Mouse (Mus musculus) cortical plate, adult 2 months (tissue): ENCODE results near the gene Olfr1395. TPM values are rescaled to one million over a fixed set of nuclear protein-coding genes. Genes with fewer than 3 reads are reported as not detected.

Source experiments
- H3K27ac ChIP-seq: fragments of 200-500 bp; 2 replicates; pipeline ENCODE4 v1.5.1; 2012; ENCODE audit warnings: low read length, control low read depth, inconsistent platforms; ENCODE audit not compliant: insufficient read depth
- H3K4me1 ChIP-seq: fragments of 200-500 bp; 2 replicates; pipeline ENCODE4 v1.6.1; 2011; ENCODE audit warnings: low read length; ENCODE audit not compliant: control insufficient read depth, insufficient read depth
- H3K4me3 ChIP-seq: fragments of 200-500 bp; 2 replicates; pipeline ENCODE4 v1.5.1; 2011; ENCODE audit warnings: mild to moderate bottlenecking, low read length, control low read depth; ENCODE audit not compliant: insufficient read depth
- CTCF ChIP-seq: fragments of 200-500 bp; IDR thresholded peaks from 2 replicates; pipeline ENCODE4 v1.5.1; 2011; ENCODE audit warnings: mild to moderate bottlenecking, control low read depth, low read length; ENCODE audit not compliant: insufficient read depth; ENCODE audit errors: extremely low read depth
- POLR2A ChIP-seq: fragments of 200-500 bp; IDR thresholded peaks from 2 replicates; pipeline ENCODE4 v1.6.1; 2011; ENCODE audit warnings: mild to moderate bottlenecking, low read length, control low read depth; ENCODE audit not compliant: insufficient read depth; ENCODE audit errors: extremely low read depth
- polyA plus RNA-seq: library from polyadenylated mRNA; depleted of rRNA; stranded (reverse); fragments of >200 nt; gene quantifications from 2 replicates; pipeline ENCODE4 v1.2.3, GENCODE M21; 2012; rRNA removed

The Olfr1395 gene
- 0.04 TPM in 1 of 2 replicates, not detected in the other for polyA plus RNA-seq

GRCm38 (mm10) chr11:49141974-49142373 is at the start of gene Olfr1395:
Gene Olfr1395, plus strand, starts transcription at chr11:49142274.
- no peak within 1 kb of the TSS for H3K4me3 ChIP-seq
- no peak for TF ChIP-seq CTCF
- no peak for TF ChIP-seq POLR2A
- H3K27ac ChIP-seq = no peak within 1 kb of the TSS
- no peaks in the 10 kb centered on the region for H3K4me1 ChIP-seq

GRCm38 (mm10) chr11:49092786-49093185 is 49.3 kb upstream of the Olfr1395 start:
- Histone ChIP-seq H3K4me1 (no peaks in the 10 kb centered on the region), H3K27ac (no peak overlapping the region), H3K4me3 (no peak overlapping the region)
- TF ChIP-seq CTCF (no peak), POLR2A (no peak)

- Histone ChIP-seq H3K4me3 (no peak overlapping the region), H3K27ac (no peak overlapping the region), H3K4me1 (no peaks in the 10 kb centered on the region)
- TF ChIP-seq POLR2A (no peak), CTCF (no peak)
These were observed 48.0 kb upstream of the Olfr1395 start for GRCm38 (mm10) chr11:49093861-49094660.

- H3K27ac ChIP-seq = no peak overlapping the region
- no peak for TF ChIP-seq POLR2A
- no peaks in the 10 kb centered on the region for H3K4me1 ChIP-seq
- H3K4me3 ChIP-seq = no peak overlapping the region
These were observed 46.7 kb upstream of the Olfr1395 start for GRCm38 (mm10) chr11:49095367-49095766.

GRCm38 (mm10) chr11:49100409-49100808 is 41.7 kb upstream of the Olfr1395 start:
- no peaks in the 10 kb centered on the region for H3K4me1 ChIP-seq
- TF ChIP-seq CTCF (no peak), POLR2A (no peak)
- no peak overlapping the region for H3K27ac ChIP-seq
- no peak overlapping the region for H3K4me3 ChIP-seq

GRCm38 (mm10) chr11:49101500-49101899 is 40.6 kb upstream of the Olfr1395 start:
- no peak overlapping the region for H3K27ac ChIP-seq
- H3K4me3 ChIP-seq = no peak overlapping the region
- no peaks in the 10 kb centered on the region for H3K4me1 ChIP-seq
- TF ChIP-seq CTCF (no peak), POLR2A (no peak)

GRCm38 (mm10) chr11:49103047-49103693 is 38.9 kb upstream of the Olfr1395 start:
- TF ChIP-seq CTCF = peak; percentile 89
- no peak for TF ChIP-seq POLR2A
- Histone ChIP-seq H3K4me1 (no peaks in the 10 kb centered on the region), H3K4me3 (no peak overlapping the region), H3K27ac (no peak overlapping the region)

GRCm38 (mm10) chr11:49105752-49106151 is 36.3 kb upstream of the Olfr1395 start:
- no peak overlapping the region for H3K4me3 ChIP-seq
- H3K4me1 ChIP-seq = no peaks in the 10 kb centered on the region
- TF ChIP-seq POLR2A (no peak), CTCF (no peak)
- no peak overlapping the region for H3K27ac ChIP-seq

GRCm38 (mm10) chr11:49107650-49108537 is 34.2 kb upstream of the Olfr1395 start:
- TF ChIP-seq CTCF (no peak), POLR2A (no peak)

GRCm38 (mm10) chr11:49108833-49109232 is 33.2 kb upstream of the Olfr1395 start:
- H3K4me1 ChIP-seq = no peaks in the 10 kb centered on the region; the same call in 1 of the 2 replicates
- no peak overlapping the region for H3K4me3 ChIP-seq
- TF ChIP-seq CTCF (peak; percentile 64), POLR2A (no peak)
- H3K27ac ChIP-seq = no peak overlapping the region

More at GRCm38 (mm10) chr11:49107650-49108537, 34.2 kb upstream of the Olfr1395 start:
- no peak overlapping the region for H3K27ac ChIP-seq
- H3K4me3 ChIP-seq = no peak overlapping the region
- H3K4me1 ChIP-seq = no peaks in the 10 kb centered on the region; the same call in 1 of the 2 replicates
